Mouse (Mus musculus) spleen, postnatal 10 days (tissue): ENCODE measurements around the gene Pnpo.

Source experiments
- DNase-seq, 2 experiments: peaks; one replicate each; pipeline ENCODE4 v3.0.0; 2021 to 2022; ENCODE audit warnings: low spot score in 2 of 2

Gene Pnpo

GRCm38 (mm10) chr11:96969746-96970145 lies 26.0 kb upstream of the Pnpo start:
- DNase-seq: no peak

- no peak for DNase-seq
These were observed 25.5 kb upstream of the Pnpo start for GRCm38 (mm10) chr11:96969280-96969722.

- DNase-seq: no peak
These were observed 24.7 kb upstream of the Pnpo start for GRCm38 (mm10) chr11:96968476-96968875.

- DNase-seq: no peak
These were observed 23.9 kb upstream of the Pnpo start for GRCm38 (mm10) chr11:96967544-96968269.

GRCm38 (mm10) chr11:96966914-96967543 lies 23.2 kb upstream of the Pnpo start:
- DNase-seq: peak in 1 of 2 experiments; percentile 57

GRCm38 (mm10) chr11:96966172-96966571 lies 22.4 kb upstream of the Pnpo start:
- no peak for DNase-seq

GRCm38 (mm10) chr11:96963580-96963979 lies 19.8 kb upstream of the Pnpo start:
- peak; percentile 90 to 95 for DNase-seq

- DNase-seq: no peak
These were observed 13.4 kb upstream of the Pnpo start for GRCm38 (mm10) chr11:96957061-96957805.

GRCm38 (mm10) chr11:96956009-96956724 lies 12.4 kb upstream of the Pnpo start:
- DNase-seq: peak; percentile 29 to 64

GRCm38 (mm10) chr11:96955094-96955493 lies 11.3 kb upstream of the Pnpo start:
- DNase-seq: no peak

GRCm38 (mm10) chr11:96952896-96953295 lies 9.1 kb upstream of the Pnpo start:
- no peak for DNase-seq

GRCm38 (mm10) chr11:96952426-96952825 lies 8.6 kb upstream of the Pnpo start:
- no peak for DNase-seq

GRCm38 (mm10) chr11:96950767-96951166 lies 7.0 kb upstream of the Pnpo start:
- DNase-seq: peak in 1 of 2 experiments; percentile 53

GRCm38 (mm10) chr11:96947849-96948248 lies 4.1 kb upstream of the Pnpo start:
- peak; percentile 60 to 62 for DNase-seq

GRCm38 (mm10) chr11:96946498-96946897 lies 2.7 kb upstream of the Pnpo start:
- DNase-seq: no peak

GRCm38 (mm10) chr11:96944844-96945580 lies 1.2 kb upstream of the Pnpo start:
- peak in 1 of 2 experiments; percentile 41 for DNase-seq

GRCm38 (mm10) chr11:96941989-96942590 lies 1.7 kb downstream of the Pnpo start:
- DNase-seq: peak; percentile 44 to 62

GRCm38 (mm10) chr11:96940578-96941465 lies 3.0 kb downstream of the Pnpo start:
- DNase-seq: peak; percentile 61 to 73

- no peak for DNase-seq
These were observed 5.4 kb downstream of the Pnpo start for GRCm38 (mm10) chr11:96938426-96938800.
